Mouse (Mus musculus): ENCODE measurements around the gene Dmac2. TPM values are rescaled to one million over a fixed set of nuclear protein-coding genes. Genes with fewer than 3 reads are reported as not detected.

Dmac2 gene
- polyA plus RNA-seq, 1 experiment from 2014 or later = 22.2 TPM

DNA sequence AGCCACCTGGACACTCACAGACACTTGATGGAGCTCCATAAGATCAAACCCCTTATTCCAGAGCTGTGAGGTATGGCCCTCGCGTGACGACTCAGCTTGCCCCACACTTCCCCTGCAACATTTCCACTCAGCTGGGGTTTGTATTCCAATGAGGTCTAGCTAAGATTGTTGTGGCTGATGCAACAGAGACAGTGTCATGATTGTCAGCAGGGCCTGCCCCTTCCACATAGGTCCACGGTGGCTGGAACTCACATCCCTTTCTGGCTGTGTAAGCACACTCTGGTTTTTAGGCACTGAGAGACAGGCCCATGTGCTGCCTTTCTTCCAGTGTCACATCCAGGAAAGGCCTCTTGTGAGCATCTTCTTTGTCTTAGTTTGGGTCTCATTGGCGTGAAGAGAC, 34.6 kb upstream of the Dmac2 start:
- Histone ChIP-seq H3K27ac (ENCODE audit: low read depth, low read length) (no peak overlapping the region), H3K4me1 (replicated peaks; ENCODE audit: control insufficient read depth, insufficient read depth, low read length) (no peaks in the 10 kb centered on the region), H3K4me2 (ENCODE audit: low read depth, low read length, severe bottlenecking) (no peak overlapping the region), H3K9ac (ENCODE audit: low read length) (no peak overlapping the region), H3K36me3 (ENCODE audit: control insufficient read depth, insufficient read depth, low read length) (no peaks in the 10 kb centered on the region), H3K9me3 (ENCODE audit: control insufficient read depth, low read length) (no peaks in the 10 kb centered on the region; the same call in 1 of the 2 replicates), H3K4me3 (ENCODE audit: low read depth, low read length) (no peak overlapping the region), H3K27me3 (ENCODE audit: control insufficient read depth, insufficient read depth, low read length) (no peaks in the 10 kb centered on the region)
- DNase-seq (ENCODE audit: low spot score) (no peak), ATAC-seq (replicated peaks; ENCODE audit: low FRiP score) (no peak)
- 90% methylated on average over 5 of the region's 5 CpGs for WGBS

- WGBS = 77% methylated on average over 9 of the region's 9 CpGs
- no peaks in the 10 kb centered on the region for H3K36me3 ChIP-seq (ENCODE audit: control insufficient read depth, insufficient read depth, low read length)
- no peak overlapping the region for H3K9ac ChIP-seq (ENCODE audit: low read length)
- H3K4me1 ChIP-seq (replicated peaks; ENCODE audit: control insufficient read depth, insufficient read depth, low read length) = no peaks in the 10 kb centered on the region
- no peak overlapping the region for H3K4me3 ChIP-seq (ENCODE audit: low read depth, low read length)
- ATAC-seq (replicated peaks; ENCODE audit: low FRiP score) (no peak), DNase-seq (ENCODE audit: low spot score) (no peak)
- H3K9me3 ChIP-seq (ENCODE audit: control insufficient read depth, low read length) = no peaks in the 10 kb centered on the region; the same call in 1 of the 2 replicates
- no peak overlapping the region for H3K27ac ChIP-seq (ENCODE audit: low read depth, low read length)
- H3K27me3 ChIP-seq (ENCODE audit: control insufficient read depth, insufficient read depth, low read length) = no peaks in the 10 kb centered on the region
- H3K4me2 ChIP-seq (ENCODE audit: low read depth, low read length, severe bottlenecking) = no peak overlapping the region
Measured at GRCm38 (mm10) chr7:25585351-25586204, 33.6 kb upstream of the Dmac2 start.

DNA sequence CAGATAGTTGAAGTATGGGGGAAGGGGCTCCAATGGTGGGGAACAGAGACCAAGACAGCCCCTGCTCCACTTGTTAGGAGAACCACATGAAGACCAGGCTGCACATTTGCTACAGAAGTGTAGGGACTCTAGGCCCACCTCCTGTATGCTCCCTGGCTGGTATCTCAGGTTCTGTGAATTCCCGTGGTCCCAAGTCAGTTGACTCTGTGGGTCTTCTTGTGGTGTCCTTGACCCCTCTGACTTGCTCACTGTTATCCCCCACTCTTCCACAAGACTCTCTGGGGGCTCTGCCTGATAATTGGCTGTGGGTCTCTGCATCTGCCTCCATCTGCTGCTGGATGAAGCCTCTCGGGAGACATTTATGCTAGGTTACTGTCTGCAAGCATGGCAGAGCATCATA, 28.0 kb upstream of the Dmac2 start:
- Histone ChIP-seq H3K27ac (ENCODE audit: low read depth, low read length) (no peak overlapping the region), H3K4me3 (ENCODE audit: low read depth, low read length) (no peak overlapping the region), H3K27me3 (ENCODE audit: control insufficient read depth, insufficient read depth, low read length) (no peaks in the 10 kb centered on the region), H3K9ac (ENCODE audit: low read length) (no peak overlapping the region), H3K36me3 (ENCODE audit: control insufficient read depth, insufficient read depth, low read length) (no peaks in the 10 kb centered on the region), H3K4me1 (replicated peaks; ENCODE audit: control insufficient read depth, insufficient read depth, low read length) (no peaks in the 10 kb centered on the region), H3K9me3 (ENCODE audit: control insufficient read depth, low read length) (no peaks in the 10 kb centered on the region), H3K4me2 (ENCODE audit: low read depth, low read length, severe bottlenecking) (no peak overlapping the region)
- WGBS = 83% methylated on average over 2 of the region's 2 CpGs
- DNase-seq (ENCODE audit: low spot score) = no peak
- ATAC-seq (replicated peaks; ENCODE audit: low FRiP score) = no peak

DNA sequence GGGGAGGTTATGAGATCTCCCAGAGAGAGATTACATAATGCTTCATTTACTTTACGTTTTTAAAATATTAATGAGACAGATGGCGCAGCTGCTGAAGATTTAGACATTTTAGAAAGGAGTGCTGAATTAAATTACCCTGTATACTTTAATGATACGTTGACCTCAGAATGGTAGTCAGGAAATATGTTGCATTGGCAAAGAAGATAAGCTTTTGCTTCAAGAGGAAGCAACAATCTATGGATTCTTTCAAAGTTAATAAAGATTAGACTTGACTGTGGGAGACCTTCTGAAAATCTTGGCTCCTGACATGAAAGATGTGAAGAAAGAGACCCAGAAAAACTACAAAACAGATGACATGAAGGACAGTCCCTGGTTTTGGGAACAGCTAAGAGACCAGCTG, 25.4 kb upstream of the Dmac2 start:
- Histone ChIP-seq H3K36me3 (ENCODE audit: control insufficient read depth, insufficient read depth, low read length) (no peaks in the 10 kb centered on the region), H3K4me2 (ENCODE audit: low read depth, low read length, severe bottlenecking) (no peak overlapping the region), H3K27me3 (ENCODE audit: control insufficient read depth, insufficient read depth, low read length) (no peaks in the 10 kb centered on the region), H3K9me3 (ENCODE audit: control insufficient read depth, low read length) (no peaks in the 10 kb centered on the region), H3K27ac (ENCODE audit: low read depth, low read length) (no peak overlapping the region), H3K4me1 (replicated peaks; ENCODE audit: control insufficient read depth, insufficient read depth, low read length) (no peaks in the 10 kb centered on the region), H3K9ac (ENCODE audit: low read length) (no peak overlapping the region), H3K4me3 (ENCODE audit: low read depth, low read length) (no peak overlapping the region)
- DNase-seq (ENCODE audit: low spot score) = no peak
- ATAC-seq (replicated peaks; ENCODE audit: low FRiP score) = no peak
- 84% methylated on average over 3 of the region's 3 CpGs for WGBS

GRCm38 (mm10) chr7:25599663-25600062, 19.6 kb upstream of the Dmac2 start:
- no peaks in the 10 kb centered on the region for H3K4me1 ChIP-seq (replicated peaks; ENCODE audit: control insufficient read depth, insufficient read depth, low read length)
- no peaks in the 10 kb centered on the region for H3K36me3 ChIP-seq (ENCODE audit: control insufficient read depth, insufficient read depth, low read length)
- H3K9me3 ChIP-seq (ENCODE audit: control insufficient read depth, low read length) = no peaks in the 10 kb centered on the region
- no peaks in the 10 kb centered on the region for H3K27me3 ChIP-seq (ENCODE audit: control insufficient read depth, insufficient read depth, low read length)
- H3K4me2 ChIP-seq (ENCODE audit: low read depth, low read length, severe bottlenecking) = no peak overlapping the region
- WGBS = 16% methylated on average over 10 of the region's 10 CpGs
- no peak overlapping the region for H3K4me3 ChIP-seq (ENCODE audit: low read depth, low read length)
- H3K27ac ChIP-seq (ENCODE audit: low read depth, low read length) = no peak overlapping the region
- DNase-seq (ENCODE audit: low spot score) (peak; percentile 81), ATAC-seq (replicated peaks; ENCODE audit: low FRiP score) (no peak)
- H3K9ac ChIP-seq (ENCODE audit: low read length) = no peak overlapping the region

DNA sequence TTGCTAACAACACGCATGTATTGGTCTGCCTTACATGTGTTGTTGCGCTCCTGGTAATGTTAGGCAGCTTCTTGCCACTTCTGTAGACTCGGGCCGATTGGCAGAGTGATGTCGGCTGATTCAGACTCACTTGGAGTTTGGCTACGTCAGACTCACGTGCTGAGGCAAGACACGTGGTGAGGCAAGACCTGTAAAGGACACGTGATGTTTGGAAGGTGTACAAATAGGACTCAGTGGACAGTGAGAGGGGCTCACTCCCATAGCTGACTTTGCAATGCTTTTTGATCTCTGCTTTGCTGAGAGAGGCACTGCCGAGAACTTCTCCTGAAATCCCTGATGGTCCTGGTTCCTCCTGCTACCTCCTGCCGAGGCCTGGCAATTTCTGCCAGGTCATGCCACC, 18.5 kb upstream of the Dmac2 start:
- Histone ChIP-seq H3K9ac (ENCODE audit: low read length) (no peak overlapping the region), H3K27ac (ENCODE audit: low read depth, low read length) (no peak overlapping the region), H3K4me2 (ENCODE audit: low read depth, low read length, severe bottlenecking) (no peak overlapping the region), H3K27me3 (ENCODE audit: control insufficient read depth, insufficient read depth, low read length) (no peaks in the 10 kb centered on the region), H3K4me3 (ENCODE audit: low read depth, low read length) (no peak overlapping the region), H3K4me1 (replicated peaks; ENCODE audit: control insufficient read depth, insufficient read depth, low read length) (no peaks in the 10 kb centered on the region), H3K9me3 (ENCODE audit: control insufficient read depth, low read length) (no peaks in the 10 kb centered on the region), H3K36me3 (ENCODE audit: control insufficient read depth, insufficient read depth, low read length) (no peaks in the 10 kb centered on the region)
- no peak for ATAC-seq (replicated peaks; ENCODE audit: low FRiP score)
- WGBS = 87% methylated on average over 11 of the region's 11 CpGs
- DNase-seq (ENCODE audit: low spot score) = no peak

DNA sequence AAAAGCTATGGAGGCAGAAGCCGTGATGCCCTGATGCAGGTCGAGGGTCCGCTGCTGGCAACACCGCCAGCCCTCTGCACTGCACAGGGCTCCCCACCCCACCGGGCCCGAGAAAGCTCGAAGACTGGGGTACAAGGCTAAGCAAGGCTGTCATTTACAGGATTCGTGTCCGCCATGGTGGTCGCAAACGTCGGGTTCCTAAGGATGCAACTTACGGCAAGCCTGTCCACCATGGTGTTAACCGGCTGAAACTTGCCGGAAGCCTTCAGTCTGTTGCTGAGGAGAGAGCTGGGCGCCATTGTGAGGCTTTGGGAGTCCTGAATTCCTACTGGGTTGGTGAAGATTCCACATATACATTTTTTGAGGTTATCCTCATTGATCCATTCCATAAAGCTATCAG, 17.9 kb upstream of the Dmac2 start:
- no peak overlapping the region for H3K4me2 ChIP-seq (ENCODE audit: low read depth, low read length, severe bottlenecking)
- WGBS = 94% methylated on average over 16 of the region's 16 CpGs
- H3K4me1 ChIP-seq (replicated peaks; ENCODE audit: control insufficient read depth, insufficient read depth, low read length) = no peaks in the 10 kb centered on the region
- H3K9ac ChIP-seq (ENCODE audit: low read length) = no peak overlapping the region
- H3K27ac ChIP-seq (ENCODE audit: low read depth, low read length) = no peak overlapping the region
- H3K27me3 ChIP-seq (ENCODE audit: control insufficient read depth, insufficient read depth, low read length) = no peaks in the 10 kb centered on the region
- no peaks in the 10 kb centered on the region for H3K9me3 ChIP-seq (ENCODE audit: control insufficient read depth, low read length)
- no peak for ATAC-seq (replicated peaks; ENCODE audit: low FRiP score)
- H3K36me3 ChIP-seq (ENCODE audit: control insufficient read depth, insufficient read depth, low read length) = no peaks in the 10 kb centered on the region
- no peak overlapping the region for H3K4me3 ChIP-seq (ENCODE audit: low read depth, low read length)
- DNase-seq (ENCODE audit: low spot score) = no peak

DNA sequence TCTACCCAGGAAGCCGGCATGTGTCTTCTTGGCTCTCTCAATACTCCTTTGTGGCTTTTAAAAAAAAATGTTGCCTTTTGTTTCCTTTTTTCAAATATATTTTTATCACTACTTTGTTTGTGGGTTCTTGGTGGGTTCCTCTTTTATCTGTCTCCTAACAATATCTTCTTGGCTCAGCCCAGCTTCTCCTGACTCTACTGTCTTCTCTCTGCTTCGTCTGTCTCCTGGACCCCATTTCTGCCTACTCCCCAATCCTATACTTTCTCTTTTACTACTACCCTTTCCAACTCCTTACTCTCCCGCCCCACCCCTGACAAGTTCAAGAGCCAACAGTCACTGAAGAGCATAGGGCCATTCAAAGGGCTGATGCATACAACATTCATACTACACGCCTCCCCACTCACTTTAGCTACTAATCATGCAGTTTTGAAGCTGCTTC, 12.6 kb upstream of the Dmac2 start:
- Histone ChIP-seq H3K36me3 (ENCODE audit: control insufficient read depth, insufficient read depth, low read length) (no peaks in the 10 kb centered on the region), H3K27ac (ENCODE audit: low read depth, low read length) (no peak overlapping the region), H3K4me2 (ENCODE audit: low read depth, low read length, severe bottlenecking) (no peak overlapping the region), H3K9ac (ENCODE audit: low read length) (no peak overlapping the region), H3K27me3 (ENCODE audit: control insufficient read depth, insufficient read depth, low read length) (no peaks in the 10 kb centered on the region), H3K9me3 (ENCODE audit: control insufficient read depth, low read length) (peaks cover 2% of the 10 kb centered on the region; the same call in 1 of the 2 replicates), H3K4me1 (replicated peaks; ENCODE audit: control insufficient read depth, insufficient read depth, low read length) (no peaks in the 10 kb centered on the region), H3K4me3 (ENCODE audit: low read depth, low read length) (no peak overlapping the region)
- WGBS = 79% methylated on average over 4 of the region's 4 CpGs
- no peak for DNase-seq (ENCODE audit: low spot score)
- ATAC-seq (replicated peaks; ENCODE audit: low FRiP score) = no peak

DNA sequence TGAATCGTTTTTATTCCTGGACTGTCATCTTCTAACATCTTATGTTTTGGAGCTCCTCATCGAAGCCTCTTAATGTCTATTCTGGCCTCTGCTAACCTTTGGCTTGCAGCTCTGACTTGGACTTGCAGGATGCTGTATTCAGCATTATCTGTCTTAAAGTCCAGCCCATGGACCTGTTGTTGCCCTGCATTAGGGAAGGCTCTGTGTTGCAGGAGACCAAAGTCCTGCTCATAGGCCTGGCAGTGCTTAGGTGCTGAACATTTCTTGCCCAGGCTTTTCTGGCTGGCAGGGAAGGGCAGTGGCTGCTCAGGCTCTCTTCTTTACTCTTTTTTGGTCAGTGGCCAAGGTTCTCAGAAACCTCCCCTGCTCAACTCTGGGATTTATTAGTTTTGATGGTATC, 12.0 kb upstream of the Dmac2 start:
- no peaks in the 10 kb centered on the region for H3K4me1 ChIP-seq (replicated peaks; ENCODE audit: control insufficient read depth, insufficient read depth, low read length)

More for the DNA sequence above, 12.0 kb upstream of the Dmac2 start:
- H3K27me3 ChIP-seq (ENCODE audit: control insufficient read depth, insufficient read depth, low read length) = no peaks in the 10 kb centered on the region
- no peak overlapping the region for H3K4me3 ChIP-seq (ENCODE audit: low read depth, low read length)
- no peak for ATAC-seq (replicated peaks; ENCODE audit: low FRiP score)
- H3K9ac ChIP-seq (ENCODE audit: low read length) = no peak overlapping the region
- no peak overlapping the region for H3K4me2 ChIP-seq (ENCODE audit: low read depth, low read length, severe bottlenecking)
- H3K27ac ChIP-seq (ENCODE audit: low read depth, low read length) = no peak overlapping the region
- 89% methylated on average over 2 of the region's 2 CpGs for WGBS
- DNase-seq (ENCODE audit: low spot score) = no peak
- H3K9me3 ChIP-seq (ENCODE audit: control insufficient read depth, low read length) = peaks cover 2% of the 10 kb centered on the region; the same call in 1 of the 2 replicates
- no peaks in the 10 kb centered on the region for H3K36me3 ChIP-seq (ENCODE audit: control insufficient read depth, insufficient read depth, low read length)
